Mouse (Mus musculus): ENCODE results near the gene Lhx1.
A peak's percentile ranks its signal among the peaks of the same experiment; 100 is the strongest.

DNA sequence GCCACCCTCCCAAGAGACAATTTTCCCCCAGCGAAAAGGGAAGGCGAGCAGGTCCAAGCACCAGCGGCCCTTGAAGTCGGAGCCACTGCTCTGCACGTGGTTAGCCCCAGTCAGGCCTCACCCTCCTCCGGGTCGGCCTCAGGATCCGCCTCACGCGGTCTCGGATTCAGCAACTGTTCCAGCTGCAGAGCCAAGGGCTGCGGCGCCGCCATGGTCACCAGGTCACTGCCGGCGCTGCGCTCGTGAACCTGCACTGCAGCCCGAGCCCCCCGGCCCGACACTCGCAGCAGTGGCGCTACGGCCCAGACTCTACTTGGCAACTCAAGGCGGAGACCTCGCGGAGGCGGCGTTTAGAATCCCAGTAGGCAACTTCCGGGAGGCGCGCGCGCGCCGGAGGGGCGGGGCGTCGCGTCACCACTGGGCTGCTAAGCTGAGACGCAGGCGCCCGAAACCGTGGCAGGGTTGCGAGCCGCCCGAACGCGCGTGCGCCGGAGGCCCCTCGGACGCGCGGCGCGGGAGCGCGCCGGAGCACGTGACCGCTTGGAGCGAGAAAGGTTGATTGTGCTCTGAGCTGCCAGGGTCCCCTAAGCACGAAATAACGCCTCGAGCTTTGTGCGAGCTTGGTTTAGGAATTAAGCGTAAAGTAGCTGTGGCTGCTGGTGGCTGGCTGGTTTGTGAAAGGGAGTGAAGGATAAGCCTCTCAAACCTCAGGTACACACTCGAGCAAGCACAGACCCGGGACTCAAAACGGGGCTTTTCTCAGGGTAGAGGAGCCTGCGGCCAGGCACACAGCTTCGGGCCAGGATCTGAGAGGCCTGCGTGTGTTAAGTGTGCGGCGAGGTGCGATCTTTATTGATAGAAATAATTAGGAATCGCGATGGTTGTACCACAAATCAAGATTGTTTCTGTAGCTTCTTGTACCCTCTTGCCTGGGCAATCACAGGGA, 11.9 kb downstream of the Lhx1 start, which contains the start of gene Aatf:
- TF ChIP-seq MAZ (IDR thresholded peaks at IDR 0.05; ENCODE audit: low read depth, low read length) (0 out of 2 replicates have a peak, but pooled peaks have one; percentile 53), E2F4 (IDR thresholded peaks at IDR 0.05; ENCODE audit: insufficient replicate concordance, low read depth, low read length) (peak; percentile 76; the same call in 1 of the 2 replicates), RAD21 (IDR thresholded peaks at IDR 0.05; ENCODE audit: low read depth, low read length) (no peak), CTCF (conservative IDR thresholded peaks at IDR 0.05 in 1 of 2, IDR thresholded peaks at IDR 0.05 in 1 of 2; ENCODE audit: low read depth in 2 of 2, low read length in 2 of 2) (no peak; a peak in 1 of 4 replicates), POLR2A (IDR thresholded peaks at IDR 0.05; ENCODE audit: low read depth, low read length) (peak; percentile 99), JUN (IDR thresholded peaks at IDR 0.05; ENCODE audit: insufficient read depth, low read depth, low read length) (no peak), USF2 (conservative IDR thresholded peaks at IDR 0.05; ENCODE audit: low read depth, low read length) (peak; percentile 91), NELFE (IDR thresholded peaks at IDR 0.05; ENCODE audit: low read depth, low read length) (peak; percentile 98), POLR2AphosphoS2 (IDR thresholded peaks at IDR 0.05; ENCODE audit: low read depth, low read length) (peak; percentile 91; the same call in 1 of the 2 replicates), ZC3H11A (IDR thresholded peaks at IDR 0.05; ENCODE audit: low read depth, low read length) (no peak), MAX (IDR thresholded peaks at IDR 0.05; ENCODE audit: low read length) (peak; percentile 97)

Measured in CH12.LX (cell line).